Mouse (Mus musculus): ENCODE data around the gene Mrpl2.

Mrpl2 gene

GRCm38 (mm10) chr17:46662730-46663129 lies 16.7 kb downstream of the Mrpl2 start:
- DNase-seq (ENCODE audit: extremely low spot score, low spot score): no peak

- DNase-seq (ENCODE audit: extremely low spot score, low spot score): no peak
These were observed 21.7 kb downstream of the Mrpl2 start for GRCm38 (mm10) chr17:46667712-46668111.

GRCm38 (mm10) chr17:46669911-46670310 lies 23.9 kb downstream of the Mrpl2 start:
- DNase-seq (ENCODE audit: extremely low spot score, low spot score): no peak

GRCm38 (mm10) chr17:46673850-46674529 lies 28.0 kb downstream of the Mrpl2 start, which contains the start of gene Rrp36:
Rrp36 (minus strand) TSS chr17:46674352.
- peak; percentile 90 for DNase-seq (ENCODE audit: extremely low spot score, low spot score)

- DNase-seq (ENCODE audit: extremely low spot score, low spot score): no peak
These were observed 28.7 kb downstream of the Mrpl2 start for GRCm38 (mm10) chr17:46674530-46675283.

GRCm38 (mm10) chr17:46678416-46678815 lies 32.4 kb downstream of the Mrpl2 start, which contains the start of gene Mea1:
Mea1 (plus strand) TSS chr17:46678793.
- no peak for DNase-seq (ENCODE audit: extremely low spot score, low spot score)

GRCm38 (mm10) chr17:46678911-46679310 lies 32.9 kb downstream of the Mrpl2 start:
- DNase-seq (ENCODE audit: extremely low spot score, low spot score): no peak

GRCm38 (mm10) chr17:46679843-46680759 lies 34.1 kb downstream of the Mrpl2 start:
- no peak for DNase-seq (ENCODE audit: extremely low spot score, low spot score)

- peak; percentile 100 for DNase-seq (ENCODE audit: extremely low spot score, low spot score)
These were observed 34.8 kb downstream of the Mrpl2 start, which contains the start of gene Klhdc3 for GRCm38 (mm10) chr17:46680760-46681373. Klhdc3 (minus strand) TSS chr17:46680914.

GRCm38 (mm10) chr17:46681466-46682118 lies 35.6 kb downstream of the Mrpl2 start:
- DNase-seq (ENCODE audit: extremely low spot score, low spot score): no peak

- no peak for DNase-seq (ENCODE audit: extremely low spot score, low spot score)
These were observed 36.8 kb downstream of the Mrpl2 start for GRCm38 (mm10) chr17:46682654-46683389.

GRCm38 (mm10) chr17:46685913-46686312 lies 39.9 kb downstream of the Mrpl2 start:
- DNase-seq (ENCODE audit: extremely low spot score, low spot score): no peak

- DNase-seq (ENCODE audit: extremely low spot score, low spot score): no peak
These were observed 44.6 kb downstream of the Mrpl2 start for GRCm38 (mm10) chr17:46690665-46691064.

- DNase-seq (ENCODE audit: extremely low spot score, low spot score): no peak
These were observed 45.4 kb downstream of the Mrpl2 start for GRCm38 (mm10) chr17:46691390-46691789.

GRCm38 (mm10) chr17:46694517-46695063 lies 48.6 kb downstream of the Mrpl2 start:
- no peak for DNase-seq (ENCODE audit: extremely low spot score, low spot score)

GRCm38 (mm10) chr17:46698515-46698914 lies 52.5 kb downstream of the Mrpl2 start:
- DNase-seq (ENCODE audit: extremely low spot score, low spot score): no peak

- no peak for DNase-seq (ENCODE audit: extremely low spot score, low spot score)
These were observed 53.2 kb downstream of the Mrpl2 start for GRCm38 (mm10) chr17:46699245-46699644.

Data from neural tube, embryonic 10.5 days (tissue).